Mouse (Mus musculus): ENCODE measurements around the gene 4930449I24Rik.

- no peak for TF ChIP-seq POLR2A (IDR thresholded peaks at IDR 0.05; ENCODE audit: low read depth, low read length)
- TF ChIP-seq CTCF (IDR thresholded peaks at IDR 0.05; ENCODE audit: extremely low read depth, insufficient read length, insufficient replicate concordance, low read depth, low read length), result no peak
These were observed 35.5 kb upstream of the 4930449I24Rik start for GRCm38 (mm10) chr5:146466663-146467062.

All from small intestine, adult 2 months (tissue).